Mouse (Mus musculus): ENCODE data around the gene Sel1l3.

The Sel1l3 gene

DNA sequence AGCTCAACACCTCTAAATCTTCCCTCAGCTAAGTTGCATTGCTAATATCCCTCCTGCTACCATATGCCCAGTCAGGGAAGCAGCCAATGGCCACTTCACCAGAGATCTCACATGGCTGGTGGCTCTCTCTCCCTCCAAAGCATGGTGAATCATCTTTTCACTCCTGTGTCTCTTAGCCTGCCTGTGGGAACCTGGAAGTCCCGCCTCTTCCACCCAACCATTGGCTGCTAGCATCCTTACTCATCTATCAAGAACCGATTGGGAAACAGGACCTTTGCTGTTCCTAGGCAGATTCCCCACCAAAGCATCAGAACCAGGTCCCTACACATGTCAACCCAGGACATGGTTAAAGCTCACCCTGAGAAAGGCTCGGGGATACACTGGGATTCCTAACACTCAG is 122.4 kb downstream of the Sel1l3 start:
- DNase-seq (ENCODE audit: low read depth) = no peak

DNA sequence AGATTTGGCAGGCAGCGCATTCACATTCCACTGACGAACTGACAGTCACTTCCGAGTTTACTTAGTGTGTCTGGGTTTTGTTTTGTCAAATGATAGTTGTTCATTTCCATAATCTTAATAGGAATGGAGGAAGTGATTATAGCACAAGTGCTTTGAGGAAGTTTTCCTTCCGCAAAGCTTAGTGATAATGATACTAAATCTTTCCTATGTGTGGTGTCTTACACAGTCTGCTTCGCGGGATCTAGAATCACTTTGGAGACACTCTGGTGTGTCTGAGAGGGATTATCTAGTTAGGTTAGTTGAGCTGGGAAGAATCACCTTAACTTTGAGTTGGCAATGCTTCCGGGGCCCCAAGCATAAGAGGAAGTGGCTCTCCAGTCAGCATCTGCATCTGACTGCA is 126.3 kb downstream of the Sel1l3 start:
- DNase-seq (ENCODE audit: low read depth) = no peak

DNA sequence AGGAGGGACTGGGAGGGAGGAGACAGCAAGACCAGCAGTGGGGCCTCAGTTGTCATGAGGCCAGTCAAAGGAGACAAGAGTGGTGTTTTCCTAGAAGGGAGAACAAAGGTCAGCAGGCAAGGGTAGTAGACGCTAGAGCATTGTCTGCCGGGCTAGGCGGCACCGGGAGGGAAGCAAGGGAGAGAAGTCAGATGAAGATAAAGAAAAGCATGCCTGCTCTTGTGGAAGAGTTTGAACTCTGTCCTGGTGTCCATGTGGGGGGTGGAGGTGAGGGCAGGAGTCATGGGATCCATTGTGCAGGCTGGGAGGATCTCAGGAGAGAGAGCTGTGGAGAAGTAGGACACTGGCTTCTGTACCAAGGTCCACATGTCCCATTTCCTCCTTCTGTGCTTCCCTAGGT is 135.3 kb downstream of the Sel1l3 start:
- DNase-seq (ENCODE audit: low read depth) = no peak

DNA sequence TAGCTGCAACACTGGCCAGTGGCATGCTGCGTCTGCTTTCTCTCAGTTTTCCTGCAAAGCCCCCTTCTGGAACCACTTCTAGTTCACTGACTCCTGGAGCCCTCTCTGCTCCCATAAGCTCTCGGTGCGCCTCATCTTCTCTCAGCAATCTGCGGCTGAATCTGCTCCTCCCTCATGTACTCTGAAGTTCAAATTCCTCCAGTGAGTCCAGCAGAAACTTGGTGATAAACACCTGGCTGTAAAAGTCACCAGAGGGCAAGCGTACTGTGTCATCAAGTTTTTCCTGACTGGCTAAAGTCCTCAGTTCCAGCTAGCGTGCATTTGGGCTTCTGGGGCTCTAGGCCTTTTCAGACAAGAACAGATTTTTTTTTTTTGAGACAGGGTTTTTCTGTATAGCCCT is 139.2 kb downstream of the Sel1l3 start:
- no peak for DNase-seq (ENCODE audit: low read depth)

DNA sequence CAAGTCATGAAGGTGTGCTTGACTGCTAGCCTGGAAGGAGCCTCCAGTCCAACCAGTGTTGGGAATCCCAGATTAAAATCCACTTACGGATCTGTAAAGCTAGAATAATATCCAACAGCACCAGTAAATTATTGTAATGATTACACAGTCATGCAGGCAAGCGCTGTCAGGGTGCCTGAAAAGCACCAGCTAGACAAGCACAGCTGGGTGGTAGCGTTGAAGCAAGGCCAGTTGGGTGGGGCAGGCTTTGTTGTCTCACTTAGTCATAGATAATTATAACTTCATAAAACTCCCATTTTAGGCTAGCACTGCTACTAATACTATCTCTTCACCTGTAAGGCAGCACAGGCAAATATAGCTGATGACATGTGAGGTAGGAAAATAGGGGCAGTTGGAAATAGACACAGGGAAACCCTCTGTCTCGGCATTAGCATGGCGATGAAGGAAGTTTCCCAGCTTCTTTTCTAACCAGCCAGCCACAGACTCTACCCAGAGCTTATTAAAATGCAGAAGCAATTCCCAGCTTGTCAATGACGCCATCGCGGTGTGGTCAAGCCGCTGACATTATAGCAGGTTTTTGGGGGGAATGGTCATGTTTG is 152.1 kb downstream of the Sel1l3 start:
- no peak for DNase-seq (ENCODE audit: low read depth)
